Mouse (Mus musculus): ENCODE measurements at regions not wholly inside any gene's neighbourhood (a gene's known extent, or its start where the extent isn't known, plus 50 kb on each side); places are given as distances from the start of the nearest gene placed in this dataset.

DNA sequence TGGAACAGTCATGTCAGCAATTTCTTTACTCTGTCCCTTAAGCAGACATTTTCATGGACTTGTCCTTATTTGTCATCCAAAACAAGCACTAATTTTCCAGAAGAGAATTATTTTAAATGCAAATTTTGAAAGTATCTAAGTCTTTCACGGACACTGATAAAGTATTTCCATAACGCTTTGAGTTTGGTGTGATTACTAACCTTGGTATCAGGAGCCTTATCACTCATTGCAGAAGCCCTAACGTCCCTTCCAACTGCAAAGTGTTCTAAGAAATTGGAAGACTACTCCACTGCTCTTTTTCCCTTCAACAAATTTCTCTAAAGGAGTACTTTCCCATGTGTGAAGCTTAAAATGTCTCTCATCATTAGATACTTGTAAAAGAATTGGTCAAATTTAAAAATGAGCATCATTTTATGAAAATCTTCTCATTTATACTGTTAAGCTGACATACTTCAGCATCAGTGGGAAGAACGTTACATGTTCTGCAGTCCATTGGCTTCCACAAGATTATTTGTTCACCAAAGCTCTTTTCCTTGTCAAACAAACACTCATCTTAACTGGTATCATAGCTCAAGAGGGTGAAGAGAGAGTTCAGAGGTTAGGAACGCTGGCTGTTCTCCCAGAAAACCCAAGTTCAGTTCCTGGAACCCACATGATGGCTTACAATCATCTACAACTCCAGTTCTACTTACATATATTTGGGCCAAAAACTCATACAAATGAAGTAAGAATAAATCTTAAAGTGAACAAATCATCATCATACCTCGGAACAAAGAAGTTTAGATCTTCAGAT lies 263.6 kb upstream of the Mad2l1 start:
- no peak for TF ChIP-seq CTCF (IDR thresholded peaks at IDR 0.05)
- Histone ChIP-seq H3K27ac (no peak overlapping the region), H3K4me3 (no peak overlapping the region)
- no peak for DNase-seq
- intact Hi-C loops (cut with DNase I), result no loop called here

DNA sequence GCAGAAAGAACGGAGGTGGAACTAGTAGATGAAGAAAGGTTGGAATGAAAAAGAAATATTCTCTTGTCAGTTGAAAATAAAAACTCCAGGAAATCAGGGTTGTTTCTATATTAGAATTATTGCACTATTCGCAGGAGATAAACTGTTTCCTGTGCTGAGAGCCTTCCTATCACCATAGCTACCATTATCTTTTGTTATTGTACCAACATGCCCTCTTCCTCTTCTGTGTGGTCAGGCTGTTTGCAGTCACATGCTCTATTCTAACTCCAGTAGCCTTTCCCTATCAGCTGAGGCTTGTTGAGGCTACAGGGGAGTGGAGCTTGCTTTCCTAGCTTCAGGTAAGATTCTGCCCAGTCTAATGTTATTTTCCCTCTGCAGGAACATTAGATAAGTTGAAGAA lies 263.0 kb upstream of the Mad2l1 start:
- no peak overlapping the region for H3K27ac ChIP-seq
- no peak for DNase-seq
- no peak for TF ChIP-seq CTCF (IDR thresholded peaks at IDR 0.05)
- intact Hi-C loops (cut with DNase I), result no loop called here
- no peak overlapping the region for H3K4me3 ChIP-seq

DNA sequence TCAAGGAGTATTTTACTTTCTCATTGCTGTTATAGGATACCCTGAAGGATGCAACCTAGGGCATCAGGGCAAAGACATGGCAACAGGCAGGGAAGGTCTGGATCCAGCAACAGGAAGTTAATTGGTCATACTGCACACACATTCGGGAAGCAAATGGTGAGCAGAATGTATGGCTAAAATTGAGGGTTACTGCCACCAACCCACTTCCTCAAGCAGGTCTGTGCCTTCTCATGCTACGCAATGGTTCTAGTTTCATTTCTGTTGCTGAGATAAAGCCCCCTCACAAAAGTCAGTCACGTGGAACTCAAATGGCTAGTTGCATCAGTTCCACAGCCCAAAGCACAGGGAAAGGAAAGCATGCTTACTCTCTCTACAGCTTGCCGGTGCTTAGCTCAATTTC lies 260.5 kb upstream of the Mad2l1 start:
- DNase-seq, result no peak

DNA sequence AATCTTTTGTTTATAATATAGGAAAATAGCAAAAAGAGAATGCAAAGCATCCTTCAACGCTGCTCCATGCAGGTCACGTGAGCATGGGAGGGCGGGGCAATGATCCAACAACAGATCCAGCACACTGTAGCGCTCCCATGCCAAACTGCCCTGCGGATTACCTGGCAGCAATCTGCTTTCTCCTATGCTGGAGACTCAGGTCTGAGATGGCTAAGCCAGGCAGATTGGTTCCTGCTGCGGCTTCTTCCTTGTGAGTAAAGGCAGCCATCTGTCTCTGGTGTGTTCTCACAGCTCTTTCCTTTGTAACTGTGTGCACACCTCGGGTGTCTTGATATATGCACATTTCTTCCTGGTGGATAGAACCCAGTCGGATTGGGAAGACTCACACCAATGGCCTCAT lies 254.5 kb upstream of the Mad2l1 start:
- H3K4me3 ChIP-seq, result no peak overlapping the region
- DNase-seq, result no peak
- no peak overlapping the region for H3K27ac ChIP-seq
- no peak for TF ChIP-seq CTCF (IDR thresholded peaks at IDR 0.05)
- intact Hi-C loops (cut with DNase I), result no loop called here

More for the DNA sequence above, 260.5 kb upstream of the Mad2l1 start:
- H3K27ac ChIP-seq, result no peak overlapping the region
- intact Hi-C loops (cut with DNase I), result no loop called here
- TF ChIP-seq CTCF (IDR thresholded peaks at IDR 0.05), result no peak
- no peak overlapping the region for H3K4me3 ChIP-seq

DNA sequence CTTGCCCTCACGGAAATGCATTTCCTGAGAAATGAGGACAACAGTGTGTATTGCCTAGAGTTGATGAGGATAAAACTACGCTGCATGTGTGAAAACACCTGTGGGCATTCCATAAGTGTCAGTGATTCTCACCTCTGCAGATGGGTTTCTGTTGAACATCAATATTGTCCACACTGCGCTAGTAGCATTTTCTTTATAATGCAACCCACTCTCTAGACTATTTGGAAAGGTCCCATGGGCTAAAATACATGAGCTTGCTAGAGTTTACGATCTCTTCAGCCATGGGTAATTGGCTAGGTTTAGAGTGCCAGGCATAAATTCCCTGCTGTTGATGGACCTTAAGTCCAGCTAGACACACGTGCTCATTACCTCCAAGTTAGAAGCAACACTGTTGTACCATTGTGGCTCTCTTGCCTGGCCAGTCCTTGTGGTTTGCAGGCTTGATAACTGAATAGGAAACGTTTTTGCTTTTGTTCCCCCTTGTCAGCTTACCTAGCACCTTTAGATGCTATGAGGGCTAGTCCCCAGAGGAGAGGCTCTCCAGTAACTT lies 252.5 kb upstream of the Mad2l1 start:
- intact Hi-C loops (cut with DNase I), result no loop called here
- TF ChIP-seq CTCF (IDR thresholded peaks at IDR 0.05), result no peak
- H3K4me3 ChIP-seq, result no peak overlapping the region
- no peak overlapping the region for H3K27ac ChIP-seq
- DNase-seq, result no peak

DNA sequence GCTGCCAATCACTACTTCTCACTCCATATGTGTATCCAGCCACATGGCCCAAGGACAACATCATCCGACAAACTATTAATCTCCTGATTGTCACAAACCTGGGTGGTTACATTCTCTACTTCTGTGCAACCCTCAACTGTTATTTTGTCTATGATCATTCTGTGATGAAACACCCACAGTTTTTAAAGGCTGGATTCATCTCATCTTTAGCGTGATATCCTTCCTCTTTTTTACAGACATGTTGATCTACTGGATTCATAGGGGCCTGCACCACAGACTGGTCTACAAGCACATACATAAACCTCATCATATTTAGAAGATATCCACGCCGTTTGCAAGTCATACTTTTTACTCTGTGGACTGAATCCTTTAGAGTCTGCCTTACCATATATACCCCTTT lies 251.7 kb upstream of the Mad2l1 start:
- TF ChIP-seq CTCF (IDR thresholded peaks at IDR 0.05), result no peak
- intact Hi-C loops (cut with DNase I), result no loop called here
- H3K4me3 ChIP-seq, result no peak overlapping the region
- H3K27ac ChIP-seq, result no peak overlapping the region
- DNase-seq, result no peak

DNA sequence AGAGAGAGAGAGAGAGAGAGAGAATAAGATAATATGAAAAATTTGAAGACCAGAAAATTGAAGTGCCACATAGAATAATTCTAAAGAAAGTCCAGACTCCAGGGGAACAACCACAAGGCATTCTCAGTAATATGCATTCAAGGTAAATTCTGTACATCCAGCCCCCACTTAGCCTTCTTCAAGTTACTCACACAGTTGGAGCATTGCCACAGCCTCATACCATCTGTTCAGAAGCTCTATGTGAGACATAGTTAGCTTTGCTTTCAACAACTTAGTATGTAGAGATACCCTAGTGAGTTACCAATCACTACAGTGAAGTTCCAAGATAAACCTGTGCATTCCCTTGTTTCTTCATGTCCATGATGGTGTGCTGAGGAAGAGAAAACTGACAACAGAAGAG lies 247.6 kb upstream of the Mad2l1 start:
- no peak overlapping the region for H3K4me3 ChIP-seq
- DNase-seq, result no peak
- intact Hi-C loops (cut with DNase I), result no loop called here
- no peak for TF ChIP-seq CTCF (IDR thresholded peaks at IDR 0.05)
- H3K27ac ChIP-seq, result no peak overlapping the region

DNA sequence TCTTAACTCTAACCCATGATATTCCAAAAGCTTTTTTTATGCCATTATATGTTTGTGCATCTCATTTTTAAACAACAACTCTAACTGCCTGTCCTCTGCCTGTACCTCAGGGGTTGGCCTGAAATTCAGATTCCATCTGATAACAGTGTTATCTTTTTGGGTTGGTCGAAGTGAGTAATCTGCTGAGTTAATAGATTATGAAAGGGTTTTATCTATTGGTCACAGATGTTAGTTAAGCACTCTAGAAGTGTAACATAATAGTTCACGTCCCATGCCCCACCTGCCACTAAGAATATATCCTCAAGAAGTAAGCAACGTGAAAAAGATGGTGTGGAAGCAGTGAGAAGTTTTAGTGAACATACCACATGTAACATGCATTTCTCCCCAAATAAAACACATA lies 246.0 kb upstream of the Mad2l1 start:
- no peak for DNase-seq
- no peak for TF ChIP-seq CTCF (IDR thresholded peaks at IDR 0.05)
- Histone ChIP-seq H3K27ac (no peak overlapping the region), H3K4me3 (no peak overlapping the region)
- intact Hi-C loops (cut with DNase I), result no loop called here

DNA sequence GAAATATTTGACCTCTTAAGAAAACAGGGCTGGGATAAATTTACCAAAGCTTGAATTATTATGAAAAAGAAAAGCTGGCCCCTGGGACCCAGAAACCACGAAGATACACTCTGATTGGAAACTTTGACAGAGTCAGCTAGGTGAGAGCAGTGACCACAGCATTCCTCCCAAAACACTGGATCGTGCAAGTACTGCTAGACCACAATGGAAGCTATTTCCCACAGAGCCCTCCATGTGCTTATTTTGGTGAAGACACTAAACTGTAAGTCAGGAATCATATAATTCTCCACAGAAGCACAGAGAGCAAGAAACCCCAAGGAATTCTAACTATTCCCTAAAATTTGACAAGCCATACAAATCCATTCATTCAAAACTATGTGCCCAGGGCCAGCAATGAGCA lies 243.6 kb upstream of the Mad2l1 start:
- DNase-seq, result no peak
- no peak for TF ChIP-seq CTCF (IDR thresholded peaks at IDR 0.05)
- intact Hi-C loops (cut with DNase I), result no loop called here
- H3K4me3 ChIP-seq, result no peak overlapping the region
- no peak overlapping the region for H3K27ac ChIP-seq

DNA sequence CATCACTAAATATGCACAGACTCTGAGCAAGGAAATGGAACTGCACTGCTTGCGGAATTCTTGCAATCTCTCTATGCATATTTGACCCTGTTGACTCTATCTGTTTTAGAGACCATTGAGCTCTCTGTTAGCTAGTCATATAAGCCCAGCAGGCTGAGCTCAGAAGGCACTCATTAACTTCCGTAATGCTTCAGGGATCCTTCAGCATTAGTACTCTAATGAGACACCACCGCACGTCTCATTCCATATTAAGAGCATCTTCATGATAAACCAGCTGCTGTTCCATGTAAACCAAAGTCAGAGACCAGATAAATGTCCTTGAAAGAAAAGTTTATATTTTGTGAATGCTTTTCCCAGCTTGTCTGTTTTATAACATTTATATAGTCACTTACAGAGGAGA lies 237.1 kb upstream of the Mad2l1 start:
- no peak overlapping the region for H3K4me3 ChIP-seq
- TF ChIP-seq CTCF (IDR thresholded peaks at IDR 0.05), result no peak
- H3K27ac ChIP-seq, result no peak overlapping the region
- DNase-seq, result no peak
- intact Hi-C loops (cut with DNase I), result no loop called here

DNA sequence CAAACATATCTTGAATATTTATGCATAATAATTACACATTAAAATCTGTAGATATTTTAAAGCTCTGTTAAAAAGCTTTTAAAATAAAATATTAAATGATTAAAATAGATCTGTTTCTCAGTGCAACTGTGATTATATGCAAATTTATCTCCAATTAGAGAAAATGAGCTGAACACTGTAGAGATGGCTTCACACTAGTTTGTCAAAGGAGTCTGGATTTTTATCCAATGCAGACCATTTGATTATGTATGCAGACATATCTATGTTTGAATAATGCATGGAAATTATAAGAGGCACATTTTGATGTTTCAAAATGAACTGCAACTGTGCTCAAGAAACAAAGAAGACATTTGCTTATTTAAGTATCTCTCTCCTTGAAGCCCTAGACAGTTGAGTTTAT lies 235.0 kb upstream of the Mad2l1 start:
- Histone ChIP-seq H3K27ac (no peak overlapping the region), H3K4me3 (no peak overlapping the region)
- DNase-seq, result no peak
- TF ChIP-seq CTCF (IDR thresholded peaks at IDR 0.05), result no peak
- intact Hi-C loops (cut with DNase I), result no loop called here

DNA sequence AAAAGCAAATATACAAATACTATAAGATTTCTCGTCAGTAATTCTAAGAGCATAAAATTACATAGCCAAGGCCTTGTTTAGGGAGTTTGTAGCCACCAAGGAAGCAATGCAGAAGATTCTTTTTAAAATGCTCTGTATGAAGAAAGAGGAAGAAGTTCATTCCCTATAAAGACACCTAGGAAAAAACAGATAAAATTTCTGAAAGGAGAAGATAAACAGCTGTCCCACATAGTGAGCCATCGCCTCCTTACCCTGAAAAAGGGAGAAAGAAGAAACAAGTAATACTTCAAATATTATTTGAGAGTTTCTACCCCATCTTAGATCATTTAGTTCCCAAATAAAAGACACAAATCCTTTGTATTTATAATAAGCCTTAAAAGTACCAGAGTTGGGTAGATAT lies 190.3 kb upstream of the Mad2l1 start:
- intact Hi-C loops (cut with DNase I), result no loop called here
- TF ChIP-seq CTCF (IDR thresholded peaks at IDR 0.05), result no peak
- H3K4me3 ChIP-seq, result no peak overlapping the region
- H3K27ac ChIP-seq, result no peak overlapping the region
- no peak for DNase-seq

DNA sequence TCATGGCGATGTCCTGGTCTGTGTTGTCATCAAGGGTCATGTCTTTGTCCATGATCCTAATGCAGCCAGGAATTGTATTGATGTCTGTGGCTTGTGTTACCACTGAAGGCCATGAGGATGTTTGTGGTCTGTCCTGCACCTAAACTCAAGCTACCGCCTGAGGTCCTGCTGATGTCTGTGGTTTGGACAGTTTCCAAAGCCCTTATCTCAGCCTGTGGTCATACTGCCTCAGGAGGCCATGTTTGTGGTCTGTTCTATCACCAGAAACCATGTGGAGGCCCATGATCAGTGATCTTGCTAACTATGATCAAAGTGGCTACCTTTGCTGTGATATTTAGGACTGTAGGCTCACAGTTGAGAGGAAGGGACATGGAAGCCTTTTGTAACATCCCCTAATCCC lies 187.8 kb upstream of the Mad2l1 start:
- no peak overlapping the region for H3K27ac ChIP-seq
- no peak for DNase-seq
- TF ChIP-seq CTCF (IDR thresholded peaks at IDR 0.05), result no peak
- no peak overlapping the region for H3K4me3 ChIP-seq
- intact Hi-C loops (cut with DNase I), result no loop called here

DNA sequence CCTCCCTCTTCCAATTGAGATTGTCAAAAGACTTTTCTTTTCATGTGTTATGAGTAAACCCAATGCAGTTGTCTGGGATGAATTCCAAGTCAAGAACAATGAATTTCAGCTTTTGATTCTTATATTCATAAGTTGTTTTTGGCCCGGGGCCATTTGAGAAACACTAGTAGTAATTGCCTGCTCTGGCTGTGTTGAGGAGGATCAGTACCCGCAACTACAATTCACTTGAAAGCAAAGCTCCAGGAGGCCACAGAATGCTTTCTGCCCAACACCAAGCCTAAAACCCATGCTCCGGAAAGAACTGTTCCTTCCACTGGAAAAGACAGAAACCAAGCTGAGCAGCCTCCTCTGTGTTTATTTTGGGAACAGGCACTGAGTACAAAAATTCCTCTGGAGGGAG lies 174.1 kb upstream of the Mad2l1 start:
- TF ChIP-seq CTCF (IDR thresholded peaks at IDR 0.05), result no peak
- no peak overlapping the region for H3K27ac ChIP-seq
- H3K4me3 ChIP-seq, result no peak overlapping the region
- intact Hi-C loops (cut with DNase I), result no loop called here
- DNase-seq, result peak; percentile 11

All from gastrocnemius, adult 2 months (tissue).